Mouse (Mus musculus) thymus, postnatal 25 days (tissue): Measurements from ENCODE around the gene Tssk3.

Experiments
- DNase-seq: peaks from one replicate; pipeline ENCODE4 v3.0.0; 2022

The Tssk3 gene

DNA sequence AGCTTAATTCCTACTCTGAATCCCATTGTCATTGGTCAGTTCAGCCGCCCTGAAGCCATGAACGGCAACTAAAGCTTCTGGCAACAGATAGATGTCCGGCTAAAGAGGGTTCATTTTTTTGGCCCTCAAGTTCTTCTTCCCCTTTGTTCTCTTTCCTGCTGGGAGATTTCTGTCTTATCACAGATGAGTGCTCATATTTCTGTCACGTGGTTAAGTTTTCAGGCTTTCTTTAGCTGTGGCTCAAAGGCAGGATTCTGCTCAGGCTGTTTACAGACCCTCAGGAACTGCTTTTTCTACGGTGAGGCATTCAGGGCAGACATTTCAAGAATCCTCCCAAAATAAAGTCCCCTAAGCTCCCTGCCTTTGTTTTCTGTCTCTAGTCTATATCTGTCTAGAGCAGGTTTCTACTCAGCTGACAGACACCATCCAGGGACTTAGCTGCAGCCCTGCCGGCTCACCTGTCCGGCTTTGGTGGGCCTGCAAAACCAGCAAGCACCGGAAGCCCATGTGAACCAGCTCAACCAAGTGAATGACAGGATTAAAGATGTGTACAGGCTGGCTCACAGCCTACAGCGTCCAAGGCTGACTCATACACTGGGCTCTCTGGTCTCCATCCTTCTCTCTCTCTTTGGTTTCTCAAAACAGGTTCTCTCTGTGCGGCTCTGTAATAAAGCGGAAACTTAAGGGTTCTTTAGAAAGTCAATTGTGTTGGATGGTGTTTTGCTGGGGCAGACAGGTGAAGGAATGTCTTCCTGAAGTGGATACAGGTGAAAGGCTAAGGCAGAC is 42.9 kb downstream of the Tssk3 start:
- DNase-seq = no peak

DNA sequence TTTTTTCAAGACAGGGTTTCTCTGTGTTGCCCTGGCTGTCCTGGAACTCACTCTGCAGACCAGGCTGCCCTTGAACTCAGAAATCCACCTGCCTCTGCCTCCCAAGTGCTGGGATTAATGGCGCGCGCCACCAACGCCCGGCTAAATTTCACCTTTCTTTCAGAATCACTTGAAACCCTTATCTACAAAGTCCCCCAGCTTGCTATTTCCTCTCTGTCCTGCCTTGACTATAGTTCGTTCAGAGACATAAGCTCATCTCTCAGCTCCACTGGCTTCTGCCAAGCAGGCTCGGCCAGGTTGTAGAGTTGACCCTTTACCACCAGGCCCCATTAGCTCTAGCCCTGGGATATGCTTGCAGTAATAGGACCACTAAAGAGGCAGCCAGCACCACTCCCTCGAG is 43.5 kb downstream of the Tssk3 start:
- DNase-seq = no peak

DNA sequence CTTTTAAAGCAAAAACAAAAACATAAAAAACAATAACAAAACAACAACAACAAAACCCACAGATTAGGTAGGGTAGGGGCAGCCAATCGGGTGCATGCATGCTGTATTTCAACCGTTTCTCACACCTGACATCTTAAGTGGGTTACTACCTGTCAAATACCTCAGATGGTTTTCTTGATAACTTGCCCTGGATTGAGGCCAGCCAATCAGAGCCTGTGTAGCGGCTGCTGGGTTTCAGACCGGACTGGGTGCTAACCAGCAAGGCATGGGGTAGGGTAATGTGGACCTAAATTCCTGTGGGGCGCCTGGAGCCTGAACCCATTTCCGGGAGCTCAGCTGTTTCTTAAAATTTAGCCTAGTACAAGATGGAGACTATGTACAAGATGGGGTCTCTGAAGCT is 49.7 kb downstream of the Tssk3 start:
- DNase-seq = peak; percentile 2

DNA sequence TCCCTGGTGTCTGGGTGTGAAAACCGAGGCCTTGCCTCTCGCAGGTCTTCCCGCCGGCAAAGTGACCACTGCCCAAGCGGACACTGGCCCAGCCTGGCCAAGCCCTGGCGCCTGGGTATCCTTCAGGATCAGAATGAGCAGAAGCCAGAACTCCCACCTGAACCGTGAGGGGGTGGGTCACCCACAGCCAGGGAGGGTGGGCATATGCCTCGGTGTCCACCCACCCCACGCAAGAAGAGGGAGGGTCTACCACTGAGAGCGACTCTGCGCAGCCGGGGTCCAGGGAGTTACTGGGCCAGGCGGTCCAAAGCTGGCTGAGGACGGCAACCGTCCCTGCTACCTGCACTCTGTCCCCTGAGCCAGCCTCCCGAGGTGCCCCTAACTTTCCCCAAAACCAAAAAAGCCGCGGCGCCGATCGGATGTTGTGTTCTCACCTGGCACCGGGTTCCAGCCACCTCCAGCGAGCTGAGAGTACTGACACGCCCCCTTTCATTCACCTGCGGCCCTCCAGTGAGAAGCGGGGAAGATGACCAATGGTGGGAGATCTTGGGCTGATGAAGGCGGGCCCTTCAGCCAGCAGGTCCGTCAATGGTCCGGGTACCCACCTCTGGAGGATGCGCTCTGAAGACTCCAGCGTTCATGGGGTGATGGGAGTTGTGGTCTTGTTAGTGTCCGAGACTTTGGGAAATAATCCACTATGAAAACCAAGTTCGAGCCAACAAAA is 50.3 kb downstream of the Tssk3 start, which contains the start of gene Zbtb8b:
Zbtb8b (minus strand) TSS at position 514 of the 724 bp plus-strand sequence.
- DNase-seq = peak; percentile 3
